ENCODE assay signal across 13 mouse cellular contexts in the genomic region with DNA sequence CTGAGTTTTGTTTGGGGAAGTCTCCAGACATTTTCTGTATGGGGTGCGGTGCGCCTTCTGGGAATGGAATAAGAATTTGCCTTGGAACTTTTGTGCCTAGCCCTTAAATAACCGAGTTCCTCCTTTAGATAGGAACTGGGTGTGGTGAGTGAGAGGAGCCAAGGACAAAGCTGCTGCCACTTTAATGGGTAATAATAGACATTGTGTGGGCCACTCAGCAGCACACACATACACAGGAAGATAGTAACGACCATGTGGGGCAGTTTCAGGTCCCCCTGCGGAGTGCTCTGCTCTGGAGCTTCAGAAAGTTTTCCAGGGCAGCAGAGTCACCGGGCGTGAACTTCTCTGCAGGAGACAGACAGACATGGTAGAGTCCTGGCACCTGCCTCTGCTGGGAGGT. TPM values are rescaled to one million over a fixed set of nuclear protein-coding genes. Genes with fewer than 3 reads are reported as not detected.
DNase-seq lines count a peak whose midpoint lies in the region; TF ChIP-seq lines count a peak whose summit lies in the region.
"Had no signal": no experiment of that assay in that cellular context is flagged by ENCODE, and none has a peak within 500 bp of the region (broad histone marks: within the 10 kb centered on the region; RNA-seq: fewer than 3 reads in every experiment).

No protein-coding gene starts in this region.

- peak; percentile 32 for DNase-seq in gastrocnemius, adult 2 months
- no peak for DNase-seq in gastrocnemius, adult 8-10 months (ENCODE audit: low spot score in 2 of 2)
- no peak for DNase-seq in testis, postnatal 10 days (ENCODE audit: low spot score)
- peak; percentile 31 for DNase-seq in heart, postnatal 4 days
- no peak for DNase-seq in spleen, adult 18-20 months
- no peak for DNase-seq in adrenal gland, postnatal 14 days
- DNase-seq in cerebellum, adult 9-11 months: no peak
- DNase-seq: lung, embryonic 14.5 days had no signal

- no peak for TF ChIP-seq POLR2A in testis, adult 2 months (IDR thresholded peaks at IDR 0.05; ENCODE audit: control insufficient read depth, low read depth, low read length)

- intact Hi-C loops in gastrocnemius, adult 2 months (cut with DNase I): no loop called here

- no peak for TF ChIP-seq CTCF in gastrocnemius, adult 2 months (IDR thresholded peaks at IDR 0.05)
- TF ChIP-seq CTCF in testis, adult 2 months (IDR thresholded peaks at IDR 0.05; ENCODE audit: control insufficient read depth, insufficient read depth, insufficient replicate concordance, low read depth, low read length): no peak

- no peaks in the 10 kb centered on the region for H3K4me1 ChIP-seq in testis, adult 2 months (ENCODE audit: control insufficient read depth, insufficient read depth, low read length)
- H3K4me1 ChIP-seq: neural tube, embryonic 15.5 days had no signal

- H3K4me3 ChIP-seq in gastrocnemius, adult 2 months: no peak overlapping the region
- no peak overlapping the region for H3K4me3 ChIP-seq in testis, adult 2 months (ENCODE audit: control insufficient read depth, low read depth, low read length)
- H3K4me3 ChIP-seq: hindbrain, embryonic 10.5 days; kidney, embryonic 15.5 days; limb, embryonic 13.5 days; neural tube, embryonic 15.5 days had no signal

- peak overlapping the region; percentile 80 for H3K27ac ChIP-seq in gastrocnemius, adult 2 months
- 0 out of 2 replicates have a peak overlapping the region, but pooled peaks have one; percentile 22 for H3K27ac ChIP-seq in testis, adult 2 months (ENCODE audit: control insufficient read depth, insufficient read depth, low read depth, low read length)
- H3K27ac ChIP-seq: hindbrain, embryonic 10.5 days; kidney, embryonic 15.5 days; limb, embryonic 13.5 days; neural tube, embryonic 15.5 days had no signal

- H3K36me3 ChIP-seq in testis, adult 2 months (ENCODE audit: control insufficient read depth, insufficient read depth, low read length): no peaks in the 10 kb centered on the region

- no peaks in the 10 kb centered on the region for H3K27me3 ChIP-seq in testis, adult 2 months (ENCODE audit: control insufficient read depth, insufficient read depth, low read length)
- H3K27me3 ChIP-seq: kidney, embryonic 15.5 days; limb, embryonic 13.5 days; neural tube, embryonic 15.5 days had no signal

RNA-seq across cellular contexts. Expression of gene Iqck, which starts 34.2 kb away (rescaled TPM):
- under 1 TPM; 0.22 to 0.23 TPM for total RNA-seq in gastrocnemius, adult 2 months (2021)
- total RNA-seq in gastrocnemius, adult 8-10 months (2022): under 1 TPM in 2 of 4 experiments, not detected in 2; 0.12 to 0.32 TPM
- 41.3 and 47.7 TPM in 2 replicates for polyA plus RNA-seq in testis, adult 2 months (2012; rRNA removed)
- under 1 TPM; 0.41 to 0.76 TPM for total RNA-seq in heart, postnatal 4 days (2021)
- 12.3 and 14.9 TPM in 2 replicates for total RNA-seq in adrenal gland, postnatal 14 days (2021)

RNA-seq across cellular contexts. Expression of gene Knop1, which starts 34.7 kb away (rescaled TPM):
- total RNA-seq in gastrocnemius, adult 2 months (2021): 10 to 100 TPM; 24.5 to 27.3 TPM
- total RNA-seq in gastrocnemius, adult 8-10 months (2022): 10 to 100 TPM; 21.6 to 28.1 (median 26.1) TPM
- 26.1 and 34.7 TPM in 2 replicates for polyA plus RNA-seq in testis, adult 2 months (2012; rRNA removed)
- 10 to 100 TPM; 22.8 to 30.5 TPM for total RNA-seq in heart, postnatal 4 days (2021)
- total RNA-seq in adrenal gland, postnatal 14 days (2021): 52.2 and 54.9 TPM in 2 replicates

Comparison
In these comparisons a context has a peak if more than half of its experiments do, and no peak if none do; other contexts are left out.
1. DNase-seq: peak in gastrocnemius, adult 2 months (single experiment) and heart, postnatal 4 days (single experiment); none in gastrocnemius, adult 8-10 months (0 of 2), testis, postnatal 10 days (single experiment), spleen, adult 18-20 months (0 of 2), adrenal gland, postnatal 14 days (single experiment) and cerebellum, adult 9-11 months (single experiment).